Mouse (Mus musculus) Patski (cell line): ENCODE results near the gene Prop1. TPM values are rescaled to one million over a fixed set of nuclear protein-coding genes. Genes with fewer than 3 reads are reported as not detected.

Source experiments
- ATAC-seq: fragments of 100-300 bp; one replicate; pipeline ENCODE4 v1.8.0; 2021
- CTCF ChIA-PET: fragments of 350-600 bp; sonication (Branson Sonifier 250); formaldehyde crosslinking; loops from one replicate; lab custom pipeline; 2022; ENCODE audit warnings: inconsistent platforms; lab: Charles Lee
- POLR2A ChIA-PET: fragments of 350-600 bp; sonication (Branson Sonifier 250); formaldehyde crosslinking; loops from one replicate; lab custom pipeline; 2022; ENCODE audit warnings: antibody characterized with exemption, inconsistent platforms; lab: Charles Lee
- DNase-seq: peaks from one replicate; pipeline ENCODE4 v3.0.0-alpha.2; 2011; ENCODE audit warnings: low read depth, low spot score
- H3K27me3 ChIP-seq: fragments of 371-371 bp; one replicate; pipeline ENCODE4 v1.5.1; 2021
- CTCF ChIP-seq: fragments of 100-300 bp; IDR thresholded peaks from one replicate; pipeline ENCODE4 v1.5.1; 2021
- in situ Hi-C: fragments of 300-500 bp; cut with MboI; formaldehyde crosslinking; loops from 3 replicates; pipeline ENCODE4 v1.11.1; 2018; ENCODE audit warnings: low pct_unique_long_range_greater_than_20kb, mixed read lengths
- polyA plus RNA-seq: library from polyadenylated mRNA; unstranded; gene quantifications from one replicate; pipeline ENCODE4 v1.2.3, GENCODE M21; 2021

The Prop1 gene
- not detected for polyA plus RNA-seq

- ChIA-PET POLR2A (no interaction called here), CTCF (interaction anchor here (1.4 kb wide), 1 partner anchor 13 kb away, joined by 3 read pairs; no protein-coding TSS in a partner anchor)
- ATAC-seq (no peak), DNase-seq (no peak)
- in situ Hi-C loops: no loop called here
- peaks cover 33% of the 10 kb centered on the region for H3K27me3 ChIP-seq
- TF ChIP-seq CTCF: no peak
These were observed at the start of gene Prop1 for GRCm38 (mm10) chr11:50953665-50954064. Gene Prop1 (minus strand): TSS chr11:50953765.

GRCm38 (mm10) chr11:51003296-51003695, 49.7 kb upstream of the Prop1 start, which contains the start of gene Olfr51:
Gene Olfr51 (plus strand): TSS chr11:51003596.
- H3K27me3 ChIP-seq: no peaks in the 10 kb centered on the region
- ChIA-PET POLR2A (no interaction called here), CTCF (no interaction called here)
- ATAC-seq: no peak
- no peak for DNase-seq
- TF ChIP-seq CTCF: no peak
- in situ Hi-C loops: no loop called here

GRCm38 (mm10) chr11:50981667-50982066, 28.1 kb upstream of the Prop1 start, which contains the start of gene Olfr1377:
Gene Olfr1377 (plus strand): TSS chr11:50981967.
- TF ChIP-seq CTCF: no peak
- ChIA-PET POLR2A (no interaction called here), CTCF (no interaction called here)
- DNase-seq: no peak
- peaks cover 17% of the 10 kb centered on the region for H3K27me3 ChIP-seq
- ATAC-seq: no peak
- in situ Hi-C loops: no loop called here

- CTCF ChIA-PET: no interaction called here
- peak; percentile 48 for TF ChIP-seq CTCF
- in situ Hi-C loops: no loop called here
- ATAC-seq (no peak), DNase-seq (no peak)
- POLR2A ChIA-PET: no interaction called here
- peaks cover 11% of the 10 kb centered on the region for H3K27me3 ChIP-seq
These were observed 23.7 kb upstream of the Prop1 start for GRCm38 (mm10) chr11:50977216-50977615.

DNA sequence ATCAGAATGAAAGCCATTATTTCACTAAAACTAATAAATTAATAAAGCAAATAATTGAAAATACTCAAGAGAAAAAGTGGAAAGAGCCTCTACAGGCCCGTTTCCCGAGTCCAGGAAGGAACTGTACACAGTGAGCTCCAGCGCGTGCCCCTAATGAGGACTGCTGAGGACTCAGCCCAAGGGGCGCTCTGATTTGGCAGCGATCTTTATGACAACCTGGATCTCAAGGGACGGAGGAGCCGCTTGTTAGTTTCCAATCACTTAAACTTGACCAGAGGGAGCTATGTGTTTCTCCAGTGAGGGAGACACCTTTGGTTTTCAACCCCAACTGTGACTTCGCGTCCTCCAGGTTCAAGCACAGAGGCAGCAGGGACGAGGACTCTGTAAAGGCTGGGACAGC, 12.7 kb upstream of the Prop1 start, which contains the start of gene Olfr1378:
Olfr1378 (plus strand) TSS at position 301 of the 400 bp plus-strand sequence.
- peaks cover 54% of the 10 kb centered on the region for H3K27me3 ChIP-seq
- in situ Hi-C loops: no loop called here
- no peak for DNase-seq
- ATAC-seq: no peak
- POLR2A ChIA-PET: no interaction called here
- CTCF ChIA-PET: no interaction called here
- no peak for TF ChIP-seq CTCF

GRCm38 (mm10) chr11:50964886-50965285, 11.3 kb upstream of the Prop1 start:
- no peak for TF ChIP-seq CTCF
- POLR2A ChIA-PET: no interaction called here
- H3K27me3 ChIP-seq: peaks cover 59% of the 10 kb centered on the region
- no peak for ATAC-seq
- in situ Hi-C loops: no loop called here
- DNase-seq: no peak
- CTCF ChIA-PET: no interaction called here

DNA sequence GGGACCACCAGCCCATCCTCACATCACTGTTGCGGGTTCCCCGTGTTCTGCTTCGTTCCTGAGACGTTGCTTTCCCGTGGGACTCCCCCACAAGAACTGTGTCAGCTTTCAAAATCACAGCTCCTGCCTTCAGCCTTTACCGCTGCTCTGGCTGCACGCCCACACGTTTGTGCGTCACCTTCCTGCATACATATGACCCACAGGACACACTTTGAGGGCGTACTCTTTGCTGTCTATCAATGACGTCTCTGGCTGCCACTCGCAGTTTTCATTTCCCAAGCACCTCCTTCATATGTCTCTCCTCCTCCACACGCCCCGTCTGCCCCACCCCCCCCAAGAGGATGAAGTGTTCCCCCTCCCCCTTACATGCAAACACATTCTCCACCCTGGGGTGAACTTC, 1.3 kb downstream of the Prop1 start:
- no peak for TF ChIP-seq CTCF
- in situ Hi-C loops: no loop called here
- CTCF ChIA-PET: no interaction called here
- peaks cover 33% of the 10 kb centered on the region for H3K27me3 ChIP-seq
- ATAC-seq (no peak), DNase-seq (no peak)
- POLR2A ChIA-PET: no interaction called here

DNA sequence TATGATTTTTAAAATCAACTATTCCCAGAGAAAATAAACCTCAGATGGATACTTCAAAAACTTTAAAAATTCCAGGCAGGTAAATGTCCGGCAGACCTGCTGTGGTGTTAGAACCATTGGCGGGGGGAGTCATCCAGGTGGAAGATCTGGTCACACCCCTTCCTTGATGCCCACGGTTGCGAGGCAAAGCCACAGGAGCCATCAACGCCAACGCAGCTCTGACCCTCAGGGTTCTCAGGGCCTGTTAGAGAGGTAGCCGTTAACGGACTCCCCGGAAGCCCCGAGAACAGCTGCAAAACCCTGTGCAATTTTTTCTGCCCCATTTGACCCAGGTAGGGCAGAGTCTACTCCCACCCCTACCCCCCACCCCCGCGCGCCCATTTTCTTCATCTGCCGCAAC, 10.1 kb downstream of the Prop1 start, which contains the start of gene 4933414I15Rik:
4933414I15Rik (minus strand) TSS at position 260 of the 400 bp plus-strand sequence.
- CTCF ChIA-PET: no interaction called here
- no peak for ATAC-seq
- TF ChIP-seq CTCF: no peak

DNA sequence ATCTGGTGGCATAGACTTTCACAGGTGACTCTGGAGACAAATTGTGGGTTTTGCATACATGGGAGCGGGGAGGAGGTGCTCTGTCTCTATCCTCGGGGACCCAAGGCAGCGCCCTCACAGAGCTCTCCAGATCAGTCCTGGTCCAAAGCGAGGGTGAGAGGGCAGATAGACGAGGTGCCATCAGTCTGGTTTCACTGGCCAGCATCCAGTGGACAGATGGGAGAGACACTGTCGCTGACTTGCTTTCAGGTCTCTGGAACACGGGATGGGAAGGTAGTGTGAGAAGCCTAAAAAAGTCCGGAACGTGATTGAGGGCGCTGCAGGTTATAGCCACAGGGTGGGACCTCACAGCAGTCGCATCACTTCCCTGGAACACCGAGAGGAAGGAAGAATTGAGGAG, 11.2 kb downstream of the Prop1 start:
- in situ Hi-C loops: loop anchor here (10.0 kb wide), 1 partner anchor 592 kb away; no protein-coding TSS in a partner anchor
- CTCF ChIA-PET: no interaction called here
- POLR2A ChIA-PET: no interaction called here
- ATAC-seq: no peak
- no peak for TF ChIP-seq CTCF
- DNase-seq: no peak
- peaks cover 10% of the 10 kb centered on the region for H3K27me3 ChIP-seq

More for the DNA sequence above, 10.1 kb downstream of the Prop1 start, which contains the start of gene 4933414I15Rik:
- in situ Hi-C loops: loop anchor here (10.0 kb wide), 1 partner anchor 591 kb away; no protein-coding TSS in a partner anchor
- no peak for DNase-seq
- H3K27me3 ChIP-seq: peaks cover 17% of the 10 kb centered on the region
- POLR2A ChIA-PET: no interaction called here

DNA sequence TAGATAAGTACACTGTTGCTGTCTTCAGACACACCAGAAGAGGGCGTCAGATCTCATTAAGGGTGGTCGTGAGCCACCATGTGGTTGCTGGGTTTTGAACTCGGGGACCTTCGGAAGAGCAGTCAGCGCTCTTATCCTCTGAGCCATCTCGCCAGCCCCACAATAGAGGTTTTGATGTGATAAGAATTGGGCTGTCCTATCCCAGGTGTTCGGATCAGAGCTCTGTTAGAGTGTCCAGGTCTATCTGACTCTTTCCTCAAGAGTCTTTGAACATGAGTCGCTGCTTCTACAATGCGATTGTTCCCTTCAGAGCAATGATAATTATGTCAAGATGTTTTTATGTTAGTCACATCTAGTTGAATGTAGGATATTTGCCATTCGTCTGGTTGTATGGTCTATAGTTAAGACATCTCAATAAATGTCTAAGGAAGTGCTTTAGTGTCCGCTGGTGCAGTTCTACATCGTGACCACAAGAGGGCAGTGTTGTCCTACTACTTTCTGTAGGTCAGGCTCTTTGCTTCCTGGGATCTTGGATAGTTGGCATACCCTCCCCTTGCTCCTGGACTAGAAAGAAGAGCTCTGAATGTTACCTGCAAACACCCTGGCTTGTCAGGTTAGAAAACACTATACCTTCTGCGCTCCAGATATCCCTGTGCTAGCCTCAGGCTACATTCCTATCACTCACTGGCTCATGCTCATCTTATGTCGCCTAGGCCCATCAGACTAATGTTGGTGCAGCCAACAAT, 13.8 kb downstream of the Prop1 start:
- ChIA-PET POLR2A (interaction anchor here (0.9 kb wide), 2 partner anchors 8 to 324 kb away, joined by 3 read pairs; partner anchors contain the start of gene Zfp354b), CTCF (interaction anchor here (0.6 to 1.2 kb wide), 9 partner anchors 9 to 600 kb away, joined by 3 to 4 read pairs (median 3); partner anchors contain the start of gene Prop1)
- ATAC-seq (peak; percentile 66), DNase-seq (no peak)
- in situ Hi-C loops: loop anchor here (5.0 to 10.0 kb wide), 3 partner anchors 118 to 595 kb away; partner anchors contain the start of genes BC049762, Clk4 and Zfp354a
- TF ChIP-seq CTCF: peak; percentile 89
- H3K27me3 ChIP-seq: peaks cover 8% of the 10 kb centered on the region

DNA sequence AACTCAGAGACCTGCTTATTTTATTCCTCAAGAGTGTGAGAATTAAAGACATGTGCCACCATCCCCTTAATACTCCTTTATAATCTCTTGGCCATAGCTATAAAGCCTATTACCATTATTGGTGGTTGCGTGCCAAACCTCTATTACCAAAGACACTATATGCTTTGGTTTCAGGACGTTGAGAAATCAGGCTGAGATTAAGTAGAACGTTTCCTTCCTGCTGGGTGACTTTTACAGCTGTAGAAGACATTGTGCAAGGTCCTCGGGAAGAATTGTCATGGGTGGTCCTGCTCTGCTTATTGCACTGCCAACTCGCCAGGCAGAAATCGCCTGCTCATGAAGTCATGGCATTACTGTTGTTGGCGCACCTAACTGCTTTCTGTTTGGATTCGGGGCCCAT, 15.1 kb downstream of the Prop1 start:
- peaks cover 4% of the 10 kb centered on the region for H3K27me3 ChIP-seq
- ATAC-seq (no peak), DNase-seq (no peak)
- POLR2A ChIA-PET: interaction anchor here (0.9 kb wide), 1 partner anchor 325 kb away, joined by 3 read pairs; no protein-coding TSS in a partner anchor
- TF ChIP-seq CTCF: no peak
- CTCF ChIA-PET: no interaction called here
- in situ Hi-C loops: loop anchor here (5.0 to 10.0 kb wide), 2 partner anchors 119 to 326 kb away; partner anchors contain the start of genes BC049762, Clk4 and Zfp354a
